Mouse (Mus musculus) brown adipose tissue, adult 24 weeks (tissue): Measurements from ENCODE around the gene Btd. TPM values are rescaled to one million over a fixed set of nuclear protein-coding genes. Genes with fewer than 3 reads are reported as not detected.
A peak's percentile ranks its signal among the peaks of the same experiment; 100 is the strongest.

Experiments used
- H3K27ac ChIP-seq: fragments of 200-500 bp; replicated peaks from 2 replicates; pipeline ENCODE4 v1.5.1; 2012; ENCODE audit warnings: low read depth, mild to moderate bottlenecking, low read length
- H3K4me1 ChIP-seq: fragments of 200-500 bp; 2 replicates; pipeline ENCODE4 v1.6.1; 2012; ENCODE audit warnings: low read length, mixed read lengths; ENCODE audit not compliant: control insufficient read depth, insufficient read depth, insufficient read length
- H3K4me3 ChIP-seq: fragments of 200-500 bp; 2 replicates; pipeline ENCODE4 v1.5.1; 2012; ENCODE audit warnings: low read depth, mild to moderate bottlenecking, low read length, moderate library complexity; ENCODE audit not compliant: insufficient read depth
- polyA plus RNA-seq: library from polyadenylated mRNA; stranded (reverse); fragments of >200 nt; gene quantifications from 2 replicates; pipeline ENCODE4 v1.2.4, GENCODE M21; 2012; ENCODE audit not compliant: missing spikeins, insufficient read depth, insufficient read length

Btd gene
- polyA plus RNA-seq, 1 experiment: 30.4 TPM

- H3K4me3 ChIP-seq: no peak overlapping the region
Measured at GRCm38 (mm10) chr14:31622748-31623147, 18.1 kb upstream of the Btd start.

GRCm38 (mm10) chr14:31630677-31631076 is 10.2 kb upstream of the Btd start:
- Histone ChIP-seq H3K4me3 (no peak overlapping the region), H3K27ac (no peak overlapping the region), H3K4me1 (no peaks in the 10 kb centered on the region)

More at GRCm38 (mm10) chr14:31622748-31623147, 18.1 kb upstream of the Btd start:
- no peak overlapping the region for H3K27ac ChIP-seq
- no peaks in the 10 kb centered on the region for H3K4me1 ChIP-seq

GRCm38 (mm10) chr14:31640346-31640889 is 410 bp upstream of the Btd start, which contains the start of gene Gm49387:
Gene Gm49387, minus strand, starts transcription at chr14:31640878.
- H3K4me3 ChIP-seq: peak within 1 kb of the TSS; percentile 67
- peak within 1 kb of the TSS; percentile 72 for H3K27ac ChIP-seq
- H3K4me1 ChIP-seq: peaks cover 4% of the 10 kb centered on the region

- Histone ChIP-seq H3K4me1 (peaks cover 4% of the 10 kb centered on the region), H3K27ac (peak overlapping the region; percentile 67), H3K4me3 (peak overlapping the region; percentile 67)
Measured at GRCm38 (mm10) chr14:31641506-31642155, 803 bp downstream of the Btd start.

GRCm38 (mm10) chr14:31644183-31644830 is 3.5 kb downstream of the Btd start:
- Histone ChIP-seq H3K4me1 (peaks cover 4% of the 10 kb centered on the region), H3K4me3 (no peak overlapping the region), H3K27ac (peak overlapping the region; percentile 87)

- Histone ChIP-seq H3K4me3 (no peak overlapping the region), H3K4me1 (peaks cover 4% of the 10 kb centered on the region), H3K27ac (peak overlapping the region; percentile 95)
Measured at GRCm38 (mm10) chr14:31644931-31645547, 4.2 kb downstream of the Btd start.

GRCm38 (mm10) chr14:31645920-31646319 is 5.1 kb downstream of the Btd start:
- Histone ChIP-seq H3K4me1 (peaks cover 4% of the 10 kb centered on the region), H3K4me3 (no peak overlapping the region), H3K27ac (peak overlapping the region; percentile 95)

GRCm38 (mm10) chr14:31647991-31648390 is 7.2 kb downstream of the Btd start:
- H3K27ac ChIP-seq: peak overlapping the region; percentile 74
- H3K4me1 ChIP-seq: no peaks in the 10 kb centered on the region
- no peak overlapping the region for H3K4me3 ChIP-seq

- H3K27ac ChIP-seq: no peak overlapping the region
- peaks cover 3% of the 10 kb centered on the region; the same call in 1 of the 2 replicates for H3K4me1 ChIP-seq
- H3K4me3 ChIP-seq: no peak overlapping the region
Measured at GRCm38 (mm10) chr14:31650347-31650746, 9.5 kb downstream of the Btd start.

GRCm38 (mm10) chr14:31651206-31651605 is 10.4 kb downstream of the Btd start:
- Histone ChIP-seq H3K27ac (no peak overlapping the region), H3K4me1 (peaks cover 3% of the 10 kb centered on the region; the same call in 1 of the 2 replicates), H3K4me3 (no peak overlapping the region)

GRCm38 (mm10) chr14:31652106-31652505 is 11.3 kb downstream of the Btd start:
- no peak overlapping the region for H3K4me3 ChIP-seq
- no peak overlapping the region for H3K27ac ChIP-seq
- H3K4me1 ChIP-seq: peaks cover 3% of the 10 kb centered on the region; the same call in 1 of the 2 replicates

- Histone ChIP-seq H3K4me1 (peaks cover 3% of the 10 kb centered on the region; the same call in 1 of the 2 replicates), H3K4me3 (no peak overlapping the region), H3K27ac (no peak overlapping the region)
Measured at GRCm38 (mm10) chr14:31652624-31653023, 11.8 kb downstream of the Btd start.

- no peak overlapping the region for H3K27ac ChIP-seq
- no peak overlapping the region for H3K4me3 ChIP-seq
- peaks cover 3% of the 10 kb centered on the region; the same call in 1 of the 2 replicates for H3K4me1 ChIP-seq
Measured at GRCm38 (mm10) chr14:31653101-31653875, 12.5 kb downstream of the Btd start.

GRCm38 (mm10) chr14:31654816-31655215 is 14.0 kb downstream of the Btd start:
- H3K4me1 ChIP-seq: peaks cover 7% of the 10 kb centered on the region

More at GRCm38 (mm10) chr14:31654816-31655215, 14.0 kb downstream of the Btd start:
- Histone ChIP-seq H3K27ac (no peak overlapping the region; the same call in 1 of the 2 replicates), H3K4me3 (no peak overlapping the region)
